Mouse (Mus musculus): ENCODE results near the gene Washc2. TPM values are rescaled to one million over a fixed set of nuclear protein-coding genes. Genes with fewer than 3 reads are reported as not detected.

Gene Washc2
- total and polyA plus RNA-seq, 2 experiments from 2014 or later, result 68.3 to 79.5 TPM

DNA sequence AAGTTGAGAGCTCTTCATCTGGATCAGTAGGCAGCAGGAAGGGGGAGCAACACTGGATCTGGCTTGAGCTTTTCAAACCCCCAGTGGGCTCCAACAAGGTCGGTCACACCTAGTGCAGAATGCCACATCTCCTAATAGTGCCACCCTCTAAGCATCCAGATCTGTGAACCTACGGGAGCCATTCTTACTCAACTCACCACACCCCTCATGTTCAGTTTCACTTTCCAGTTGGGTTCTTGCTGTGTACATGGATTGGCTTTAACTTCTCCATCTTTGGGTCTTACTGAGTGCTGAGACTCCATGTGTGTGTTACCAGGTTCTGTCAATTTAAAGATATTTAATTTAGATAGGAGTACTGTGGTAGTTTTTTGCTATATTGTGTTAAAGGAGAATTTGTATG is 103.6 kb downstream of the Washc2 start:
- H3K27me3 ChIP-seq (ENCODE audit: insufficient read depth, low read length), result no peaks in the 10 kb centered on the region
- H3K4me1 ChIP-seq (ENCODE audit: insufficient read depth, low read length), result no peaks in the 10 kb centered on the region

More for the DNA sequence above, 103.6 kb downstream of the Washc2 start:
- Histone ChIP-seq H3K9me3 (ENCODE audit: low read length) (no peaks in the 10 kb centered on the region), H3K4me3 (ENCODE audit: low read depth, low read length) (no peak overlapping the region), H3K36me3 (ENCODE audit: insufficient read depth, low read length) (peaks cover 3% of the 10 kb centered on the region), H3K4me2 (ENCODE audit: low read depth, low read length, poor library complexity, severe bottlenecking) (no peak overlapping the region), H3K9ac (replicated peaks; ENCODE audit: low read length, poor library complexity, severe bottlenecking) (no peak overlapping the region), H3K27ac (ENCODE audit: low read depth, low read length) (no peak overlapping the region)
- no peak for ATAC-seq (ENCODE audit: low FRiP score)
- TF ChIP-seq CTCF (IDR thresholded peaks at IDR 0.05), result no peak
- WGBS, result 98% methylated on average over 2 of the region's 2 CpGs
- no peak for DNase-seq (ENCODE audit: low spot score)

Other genes starting within 250 kb of the Washc2 start
- 14.9 and 17.3 TPM in 2 replicates for gene Plxnd1, start 213.0 kb upstream of the Washc2 start, total RNA-seq (2014; rRNA removed)
- 2.8 and 4.4 TPM in 2 replicates for gene Plxnd1, start 213.0 kb upstream of the Washc2 start, polyA plus RNA-seq (2015; fragmentation: Nextera tagmentation; extraction: Ambion mirVana)
- 40.9 and 48.3 TPM in 2 replicates for gene Tmcc1, start 14.6 kb upstream of the Washc2 start, total RNA-seq (2014; rRNA removed)
- gene Tmcc1, start 14.6 kb upstream of the Washc2 start, polyA plus RNA-seq (2015; fragmentation: Nextera tagmentation; extraction: Ambion mirVana), result 11.6 and 11.8 TPM in 2 replicates
- 5.8 and 9.1 TPM in 2 replicates for gene Zfand4, start 56.2 kb downstream of the Washc2 start, total RNA-seq (2014; rRNA removed)
- gene Zfand4, start 56.2 kb downstream of the Washc2 start, polyA plus RNA-seq (2015; fragmentation: Nextera tagmentation; extraction: Ambion mirVana), result 5.8 and 6.8 TPM in 2 replicates
- gene March8, start 130.0 kb downstream of the Washc2 start, total RNA-seq (2014; rRNA removed), result 90.9 and 120 TPM in 2 replicates
- 34.2 and 38.2 TPM in 2 replicates for gene March8, start 130.0 kb downstream of the Washc2 start, polyA plus RNA-seq (2015; fragmentation: Nextera tagmentation; extraction: Ambion mirVana)

Measured in midbrain, postnatal 0 days (tissue).